Mouse (Mus musculus) lung, postnatal 25 days (tissue): Measurements from ENCODE around the gene Piwil4.

ENCODE experiments used
- DNase-seq: peaks from one replicate; pipeline ENCODE4 v3.0.0; 2022; ENCODE audit warnings: low spot score

Gene Piwil4

GRCm38 (mm10) chr9:14740151-14740924, at the start of gene Piwil4:
Gene Piwil4, minus strand, starts transcription at chr9:14740733.
- no peak for DNase-seq

GRCm38 (mm10) chr9:14787356-14787755, 46.8 kb upstream of the Piwil4 start:
- no peak for DNase-seq

- DNase-seq, result peak; percentile 96
These were observed 43.8 kb upstream of the Piwil4 start, which contains the start of the genes Mre11a and Ankrd49 for GRCm38 (mm10) chr9:14784039-14785002. Gene Mre11a, plus strand, starts transcription at chr9:14784654. Gene Ankrd49, minus strand, starts transcription at chr9:14784856.

GRCm38 (mm10) chr9:14778341-14778740, 37.8 kb upstream of the Piwil4 start:
- no peak for DNase-seq

GRCm38 (mm10) chr9:14773813-14774212, 33.3 kb upstream of the Piwil4 start:
- no peak for DNase-seq

- DNase-seq, result no peak
These were observed 31.5 kb upstream of the Piwil4 start for GRCm38 (mm10) chr9:14772074-14772473.

GRCm38 (mm10) chr9:14770803-14771471, 30.4 kb upstream of the Piwil4 start, which contains the start of gene 1700012B09Rik:
Gene 1700012B09Rik, minus strand, starts transcription at chr9:14771030.
- no peak for DNase-seq

GRCm38 (mm10) chr9:14769811-14770210, 29.3 kb upstream of the Piwil4 start:
- no peak for DNase-seq

- peak; percentile 24 for DNase-seq
These were observed 24.2 kb upstream of the Piwil4 start for GRCm38 (mm10) chr9:14764765-14765164.

GRCm38 (mm10) chr9:14759261-14759660, 18.7 kb upstream of the Piwil4 start:
- no peak for DNase-seq

- no peak for DNase-seq
These were observed 18.1 kb upstream of the Piwil4 start for GRCm38 (mm10) chr9:14758590-14758989.

- no peak for DNase-seq
These were observed 13.9 kb upstream of the Piwil4 start for GRCm38 (mm10) chr9:14754469-14754868.

GRCm38 (mm10) chr9:14753947-14754346, 13.4 kb upstream of the Piwil4 start:
- DNase-seq, result no peak

GRCm38 (mm10) chr9:14752001-14752522, 11.5 kb upstream of the Piwil4 start, which contains the start of gene Fut4:
Gene Fut4, minus strand, starts transcription at chr9:14752393.
- peak; percentile 75 for DNase-seq

- DNase-seq, result no peak
These were observed 11.0 kb upstream of the Piwil4 start for GRCm38 (mm10) chr9:14751503-14752000.

- no peak for DNase-seq
These were observed 10.5 kb upstream of the Piwil4 start for GRCm38 (mm10) chr9:14750901-14751502.

- DNase-seq, result no peak
These were observed 909 bp downstream of the Piwil4 start for GRCm38 (mm10) chr9:14739498-14740150.

GRCm38 (mm10) chr9:14730941-14731541, 9.5 kb downstream of the Piwil4 start:
- DNase-seq, result no peak

GRCm38 (mm10) chr9:14728365-14728764, 12.2 kb downstream of the Piwil4 start:
- DNase-seq, result peak; percentile 52

GRCm38 (mm10) chr9:14726629-14727028, 13.9 kb downstream of the Piwil4 start:
- DNase-seq, result peak; percentile 31
